Mouse (Mus musculus): ENCODE results near the gene Mecom.

DNA sequence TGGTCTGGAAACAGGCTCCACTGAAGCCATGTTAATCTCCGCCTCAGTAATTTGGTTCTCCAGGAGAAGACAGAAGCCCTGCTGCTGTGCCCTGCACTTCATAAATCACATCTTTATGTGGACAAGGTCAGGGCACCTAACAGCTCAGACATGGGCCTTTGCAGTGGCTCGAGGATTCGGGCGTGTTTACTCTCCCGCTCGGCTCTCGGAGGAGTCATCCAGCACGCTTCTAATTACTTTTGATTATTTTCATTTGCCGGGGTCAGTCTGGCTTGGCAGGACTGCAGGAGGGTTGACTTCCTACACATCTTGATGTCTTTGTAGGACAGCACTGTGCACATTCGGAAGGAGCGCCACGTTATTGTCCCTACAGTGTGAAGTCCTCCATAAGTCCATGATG is 529.6 kb downstream of the Mecom start:
- no peak for TF ChIP-seq ZNF384 (IDR thresholded peaks at IDR 0.05; ENCODE audit: low read depth, low read length)
- no peak for TF ChIP-seq MAFK (IDR thresholded peaks at IDR 0.05; ENCODE audit: insufficient read depth, low read depth, low read length)
- TF ChIP-seq CHD2 (IDR thresholded peaks at IDR 0.05; ENCODE audit: low read depth, low read length): no peak
